Mouse (Mus musculus): ENCODE data around the gene Anp32a. TPM values are rescaled to one million over a fixed set of nuclear protein-coding genes. Genes with fewer than 3 reads are reported as not detected.

Anp32a gene
- polyA plus RNA-seq, 1 experiment from 2014 or later: 101 TPM

GRCm38 (mm10) chr9:62373222-62374123 is 32.4 kb downstream of the Anp32a start:
- WGBS: 42% methylated on average over 18 of the region's 18 CpGs
- Histone ChIP-seq H3K4me1 (ENCODE audit: insufficient read depth, low read depth, low read length) (peaks cover 44% of the 10 kb centered on the region), H3K9me3 (ENCODE audit: low read length) (no peaks in the 10 kb centered on the region), H3K36me3 (ENCODE audit: insufficient read depth, low read length) (peaks cover 9% of the 10 kb centered on the region), H3K27me3 (replicated peaks; ENCODE audit: insufficient read depth, low read length) (no peaks in the 10 kb centered on the region), H3K27ac (ENCODE audit: low read length) (peak overlapping the region; percentile 86), H3K9ac (replicated peaks; ENCODE audit: low read depth) (no peak overlapping the region), H3K4me3 (ENCODE audit: low read depth, low read length) (no peak overlapping the region), H3K4me2 (replicated peaks; ENCODE audit: low read depth, low read length) (no peak overlapping the region; the same call in 1 of the 2 replicates)
- peak; percentile 39 for ATAC-seq
- DNase-seq (ENCODE audit: low spot score): peak; percentile 83
- TF ChIP-seq EP300 (IDR thresholded peaks at IDR 0.05) (no peak; the same call in 1 of the 2 replicates), CTCF (IDR thresholded peaks at IDR 0.05) (peak; percentile 92)

- Histone ChIP-seq H3K27me3 (replicated peaks; ENCODE audit: insufficient read depth, low read length) (no peaks in the 10 kb centered on the region), H3K27ac (ENCODE audit: low read length) (peak overlapping the region; percentile 86), H3K9me3 (ENCODE audit: low read length) (no peaks in the 10 kb centered on the region), H3K36me3 (ENCODE audit: insufficient read depth, low read length) (peaks cover 10% of the 10 kb centered on the region), H3K4me1 (ENCODE audit: insufficient read depth, low read depth, low read length) (peaks cover 38% of the 10 kb centered on the region), H3K4me3 (ENCODE audit: low read depth, low read length) (no peak overlapping the region), H3K4me2 (replicated peaks; ENCODE audit: low read depth, low read length) (peak overlapping the region; percentile 23; the same call in 1 of the 2 replicates), H3K9ac (replicated peaks; ENCODE audit: low read depth) (no peak overlapping the region)
- no peak for TF ChIP-seq CTCF (IDR thresholded peaks at IDR 0.05)
- peak; percentile 51 for TF ChIP-seq EP300 (IDR thresholded peaks at IDR 0.05)
- 40% methylated on average over 3 of the region's 3 CpGs for WGBS
- DNase-seq (ENCODE audit: low spot score) (peak; percentile 92), ATAC-seq (peak; percentile 79)
Observed at GRCm38 (mm10) chr9:62374276-62374675, 33.2 kb downstream of the Anp32a start.

DNA sequence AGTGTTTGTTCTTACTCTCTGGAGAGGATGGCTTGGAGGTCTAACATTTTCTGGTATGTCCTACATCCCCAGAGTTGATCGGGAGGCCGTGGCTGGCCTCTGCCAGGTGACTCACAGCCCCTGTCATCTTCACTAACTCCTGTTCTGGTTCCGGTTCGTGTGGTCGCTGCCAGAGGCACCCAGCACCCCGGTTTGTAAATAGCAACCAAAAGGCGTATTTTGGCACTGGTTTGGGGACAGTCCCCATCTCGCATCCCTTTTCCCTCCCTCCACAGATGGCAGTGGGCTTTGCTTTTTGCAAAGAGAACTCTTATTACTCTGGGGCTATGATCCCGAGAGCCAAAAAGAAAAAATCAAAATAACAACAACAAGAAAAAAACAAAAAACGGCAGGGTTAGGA is 36.8 kb downstream of the Anp32a start:
- no peak for TF ChIP-seq CTCF (IDR thresholded peaks at IDR 0.05)
- no peak for TF ChIP-seq EP300 (IDR thresholded peaks at IDR 0.05)
- ATAC-seq (no peak), DNase-seq (ENCODE audit: low spot score) (no peak)
- Histone ChIP-seq H3K9ac (replicated peaks; ENCODE audit: low read depth) (no peak overlapping the region), H3K4me2 (replicated peaks; ENCODE audit: low read depth, low read length) (no peak overlapping the region), H3K4me1 (ENCODE audit: insufficient read depth, low read depth, low read length) (peaks cover 29% of the 10 kb centered on the region), H3K36me3 (ENCODE audit: insufficient read depth, low read length) (peaks cover 10% of the 10 kb centered on the region), H3K4me3 (ENCODE audit: low read depth, low read length) (no peak overlapping the region), H3K27me3 (replicated peaks; ENCODE audit: insufficient read depth, low read length) (no peaks in the 10 kb centered on the region), H3K27ac (ENCODE audit: low read length) (no peak overlapping the region), H3K9me3 (ENCODE audit: low read length) (no peaks in the 10 kb centered on the region)
- 82% methylated on average over 10 of the region's 10 CpGs for WGBS

- no peaks in the 10 kb centered on the region for H3K27me3 ChIP-seq (replicated peaks; ENCODE audit: insufficient read depth, low read length)
- ATAC-seq (no peak), DNase-seq (ENCODE audit: low spot score) (no peak)
- peaks cover 10% of the 10 kb centered on the region for H3K36me3 ChIP-seq (ENCODE audit: insufficient read depth, low read length)
- H3K4me3 ChIP-seq (ENCODE audit: low read depth, low read length): no peak overlapping the region
- H3K27ac ChIP-seq (ENCODE audit: low read length): peak overlapping the region; percentile 77
- no peak overlapping the region for H3K9ac ChIP-seq (replicated peaks; ENCODE audit: low read depth)
- no peak for TF ChIP-seq EP300 (IDR thresholded peaks at IDR 0.05)
- no peak for TF ChIP-seq CTCF (IDR thresholded peaks at IDR 0.05)
- H3K4me2 ChIP-seq (replicated peaks; ENCODE audit: low read depth, low read length): no peak overlapping the region
- no peaks in the 10 kb centered on the region for H3K9me3 ChIP-seq (ENCODE audit: low read length)
- WGBS: 43% methylated on average over 5 of the region's 5 CpGs
- H3K4me1 ChIP-seq (ENCODE audit: insufficient read depth, low read depth, low read length): peaks cover 12% of the 10 kb centered on the region
Observed at GRCm38 (mm10) chr9:62380351-62380750, 39.3 kb downstream of the Anp32a start.

GRCm38 (mm10) chr9:62381402-62381913 is 40.4 kb downstream of the Anp32a start:
- TF ChIP-seq EP300 (IDR thresholded peaks at IDR 0.05) (peak; percentile 78), CTCF (IDR thresholded peaks at IDR 0.05) (peak; percentile 11; the same call in 1 of the 2 replicates)
- peak; percentile 73 for DNase-seq (ENCODE audit: low spot score)
- Histone ChIP-seq H3K4me3 (ENCODE audit: low read depth, low read length) (no peak overlapping the region), H3K9ac (replicated peaks; ENCODE audit: low read depth) (no peak overlapping the region), H3K36me3 (ENCODE audit: insufficient read depth, low read length) (peaks cover 10% of the 10 kb centered on the region), H3K4me2 (replicated peaks; ENCODE audit: low read depth, low read length) (no peak overlapping the region), H3K4me1 (ENCODE audit: insufficient read depth, low read depth, low read length) (peaks cover 7% of the 10 kb centered on the region), H3K27ac (ENCODE audit: low read length) (peak overlapping the region; percentile 77), H3K27me3 (replicated peaks; ENCODE audit: insufficient read depth, low read length) (no peaks in the 10 kb centered on the region), H3K9me3 (ENCODE audit: low read length) (no peaks in the 10 kb centered on the region)
- peak; percentile 88 for ATAC-seq
- WGBS: 35% methylated on average over 8 of the region's 8 CpGs

DNA sequence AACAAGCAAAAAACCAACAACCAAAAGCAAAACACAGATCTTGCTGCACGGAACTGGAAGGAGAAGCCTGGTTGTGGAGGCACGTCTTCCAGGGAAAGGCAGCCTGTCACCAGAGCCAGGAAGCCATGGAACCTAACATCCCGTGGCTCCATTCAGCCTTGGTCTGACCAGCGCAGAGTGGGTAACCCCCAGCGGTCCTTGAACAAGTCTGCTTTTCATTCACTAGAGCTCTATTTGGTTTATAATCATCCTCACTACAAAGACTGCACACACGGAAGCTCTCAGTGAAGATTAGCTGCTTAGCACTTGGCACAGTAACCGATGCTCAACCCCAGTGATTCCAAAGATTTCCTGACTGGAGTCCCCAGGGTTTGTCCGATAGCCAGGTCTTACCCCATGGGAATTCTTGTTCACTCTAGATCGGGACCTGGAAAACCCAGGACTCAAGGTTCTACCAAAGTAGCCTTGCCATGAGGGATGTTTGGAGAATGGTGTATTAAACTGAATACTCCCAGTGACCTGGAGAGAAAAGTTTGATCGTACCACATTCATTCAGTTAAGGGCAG is 41.5 kb downstream of the Anp32a start:
- H3K27ac ChIP-seq (ENCODE audit: low read length): peak overlapping the region; percentile 76; the same call in 1 of the 2 replicates
- H3K4me2 ChIP-seq (replicated peaks; ENCODE audit: low read depth, low read length): no peak overlapping the region
- no peaks in the 10 kb centered on the region for H3K27me3 ChIP-seq (replicated peaks; ENCODE audit: insufficient read depth, low read length)
- peaks cover 9% of the 10 kb centered on the region for H3K36me3 ChIP-seq (ENCODE audit: insufficient read depth, low read length)
- H3K9me3 ChIP-seq (ENCODE audit: low read length): no peaks in the 10 kb centered on the region
- DNase-seq (ENCODE audit: low spot score) (no peak), ATAC-seq (no peak)
- H3K4me3 ChIP-seq (ENCODE audit: low read depth, low read length): no peak overlapping the region
- WGBS: 66% methylated on average over 10 of the region's 10 CpGs
- H3K4me1 ChIP-seq (ENCODE audit: insufficient read depth, low read depth, low read length): peaks cover 7% of the 10 kb centered on the region
- no peak overlapping the region for H3K9ac ChIP-seq (replicated peaks; ENCODE audit: low read depth)
- no peak for TF ChIP-seq EP300 (IDR thresholded peaks at IDR 0.05)
- TF ChIP-seq CTCF (IDR thresholded peaks at IDR 0.05): no peak

All from lung, postnatal 0 days (tissue).